Mouse (Mus musculus): Measurements from ENCODE around the gene Ccdc134. TPM values are rescaled to one million over a fixed set of nuclear protein-coding genes. Genes with fewer than 3 reads are reported as not detected.

Ccdc134 gene
- polyA plus RNA-seq, 1 experiment, result 82.1 TPM

DNA sequence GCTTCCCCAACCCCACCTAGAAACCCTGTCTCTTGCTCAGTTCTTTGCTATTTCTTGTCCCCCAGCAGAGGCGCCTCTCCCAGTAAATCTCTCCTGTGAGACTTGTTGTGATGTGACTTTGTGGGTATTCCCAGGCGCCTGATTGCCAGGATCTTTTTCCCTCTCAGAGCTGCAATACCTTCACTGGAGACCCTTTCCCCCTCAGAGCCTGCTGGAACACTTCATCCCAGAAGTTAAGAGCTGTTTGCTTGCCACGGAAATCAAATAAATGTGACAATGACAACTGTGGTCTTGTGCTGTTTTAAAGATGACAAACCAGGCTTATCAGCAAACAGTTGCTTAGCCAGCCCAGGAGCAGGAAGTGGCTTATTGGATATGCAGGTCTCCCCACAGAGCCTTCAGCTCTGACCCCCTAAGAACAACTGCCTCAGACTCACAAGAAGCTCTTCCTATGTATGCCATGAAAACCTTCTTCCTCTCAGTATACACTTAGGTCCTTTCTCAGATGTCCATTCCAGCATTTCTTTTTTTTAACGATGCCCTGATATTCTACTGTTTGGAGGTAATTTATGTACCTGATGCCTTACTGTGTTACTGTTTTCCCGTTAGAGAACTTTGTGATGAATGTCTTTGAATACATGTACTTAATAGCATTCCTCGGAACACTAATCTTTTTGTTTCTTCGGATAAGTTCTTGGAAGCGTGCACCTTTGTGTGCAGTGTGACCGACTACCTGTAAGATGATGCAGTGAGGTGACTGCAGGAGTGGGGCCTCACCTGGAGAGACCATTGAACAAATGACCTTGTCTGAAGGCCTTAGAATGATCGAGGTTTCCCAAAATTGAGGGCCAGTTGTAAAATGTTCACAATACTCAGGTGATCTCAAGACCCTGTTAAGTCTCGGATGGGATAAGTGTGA, 18.4 kb downstream of the Ccdc134 start:
- peaks cover 28% of the 10 kb centered on the region for H3K36me3 ChIP-seq (ENCODE audit: control insufficient read depth, insufficient read depth)
- peak in 1 of 3 experiments; percentile 34 for TF ChIP-seq MYOD1 (IDR thresholded peaks at IDR 0.05; ENCODE audit: control insufficient read depth in 1 of 3, insufficient read length in 2 of 3, low read depth in 2 of 3)
- TF ChIP-seq TCF12 (IDR thresholded peaks at IDR 0.05; ENCODE audit: insufficient read depth, poor library complexity, severe bottlenecking), result no peak
- peak in 2 of 3 experiments; percentile 3 to 47 for TF ChIP-seq MYOG (IDR thresholded peaks at IDR 0.05; ENCODE audit: control insufficient read depth in 1 of 3, insufficient read depth in 1 of 3, insufficient read length in 2 of 3, low read depth in 2 of 3)
- no peaks in the 10 kb centered on the region for H3K27me3 ChIP-seq (ENCODE audit: control insufficient read depth, insufficient read depth, insufficient read length)
- peak overlapping the region; percentile 67 for H3K4me3 ChIP-seq
- peak overlapping the region; percentile 89 for H3K4me2 ChIP-seq (ENCODE audit: low read depth)
- peaks cover 34% of the 10 kb centered on the region for H3K79me2 ChIP-seq (ENCODE audit: control insufficient read depth, insufficient read depth)
- H3ac ChIP-seq (ENCODE audit: control insufficient read depth, insufficient read length), result no peak overlapping the region

DNA sequence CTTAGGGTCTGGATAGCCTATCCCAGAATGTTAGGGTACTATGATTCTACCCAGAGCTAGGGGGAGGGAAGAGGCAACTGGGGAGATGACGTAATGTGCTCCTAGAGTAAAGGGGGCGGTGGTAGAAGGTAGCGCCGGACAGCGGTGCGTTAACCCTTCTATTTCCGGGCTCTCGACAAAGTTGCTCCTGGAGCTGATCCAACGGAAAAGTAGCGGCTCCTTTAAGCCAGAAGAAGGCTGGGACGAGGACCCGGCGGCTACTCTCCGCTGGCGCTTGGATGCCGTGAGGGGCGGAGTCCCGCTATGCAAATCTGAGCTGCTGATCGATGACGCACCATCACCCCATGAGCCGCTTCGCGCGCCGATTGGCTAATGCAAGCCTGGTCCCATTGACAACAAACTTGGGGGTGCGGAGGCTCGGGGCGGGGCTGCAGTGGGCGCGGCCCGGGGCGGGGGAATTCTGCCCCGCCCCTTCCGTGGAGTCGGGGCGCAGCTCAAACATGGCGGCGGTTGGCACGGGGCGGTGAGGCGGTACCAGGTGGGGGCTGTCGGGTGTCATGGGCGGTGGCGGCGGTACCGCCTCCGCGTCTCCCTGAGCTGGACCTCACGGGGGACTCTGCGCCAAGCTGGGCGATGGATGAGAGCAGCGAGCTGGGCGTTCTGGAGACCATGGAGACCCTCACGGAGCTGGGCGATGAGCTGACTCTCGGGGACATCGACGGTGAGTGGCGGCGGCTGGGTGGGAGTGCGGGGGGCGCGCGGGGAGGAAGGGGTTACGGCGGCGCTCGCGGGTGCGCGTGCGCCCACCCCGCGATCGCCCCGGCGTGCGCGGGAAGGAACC, 19.3 kb downstream of the Ccdc134 start, which contains the start of gene Srebf2:
Gene Srebf2 (plus strand): TSS at position 412 of the 841 bp plus-strand sequence.
- Histone ChIP-seq H3K4me3 (peak within 1 kb of the TSS; percentile 67), H3K36me3 (ENCODE audit: control insufficient read depth, insufficient read depth) (peaks cover 19% of the 10 kb centered on the region), H3K4me2 (ENCODE audit: low read depth) (peak within 1 kb of the TSS; percentile 89), H3ac (ENCODE audit: control insufficient read depth, insufficient read length) (peak within 1 kb of the TSS; percentile 48), H3K79me2 (ENCODE audit: control insufficient read depth, insufficient read depth) (peaks cover 42% of the 10 kb centered on the region), H3K27me3 (ENCODE audit: control insufficient read depth, insufficient read depth, insufficient read length) (no peaks in the 10 kb centered on the region)
- peak; percentile 96 for TF ChIP-seq POLR2AphosphoS2 (IDR thresholded peaks at IDR 0.05; ENCODE audit: insufficient read length, low read depth)
- peak; percentile 53 for TF ChIP-seq TCF3 (IDR thresholded peaks at IDR 0.05; ENCODE audit: insufficient read length, low read depth)
- no peak for TF ChIP-seq TCF12 (IDR thresholded peaks at IDR 0.05; ENCODE audit: insufficient read depth, poor library complexity, severe bottlenecking)
- TF ChIP-seq USF1 (IDR thresholded peaks at IDR 0.05; ENCODE audit: low read depth), result no peak
- TF ChIP-seq MYOD1 (IDR thresholded peaks at IDR 0.05; ENCODE audit: control insufficient read depth in 1 of 3, insufficient read length in 2 of 3, low read depth in 2 of 3), result peak in 2 of 3 experiments; percentile 47 to 88
- TF ChIP-seq E2F4 (IDR thresholded peaks at IDR 0.05; ENCODE audit: insufficient read depth), result no peak
- TF ChIP-seq MAX (IDR thresholded peaks at IDR 0.05; ENCODE audit: low read depth), result no peak
- TF ChIP-seq POLR2A (IDR thresholded peaks at IDR 0.05; ENCODE audit: insufficient read length, low read depth), result peak; percentile 95
- peak; percentile 77 for TF ChIP-seq SRF (IDR thresholded peaks at IDR 0.05; ENCODE audit: control insufficient read depth, insufficient read length, low read depth)
- TF ChIP-seq CEBPB (IDR thresholded peaks at IDR 0.05; ENCODE audit: insufficient read depth, poor library complexity, severe bottlenecking), result no peak
- TF ChIP-seq REST (IDR thresholded peaks at IDR 0.05; ENCODE audit: insufficient read depth, insufficient read length), result peak; percentile 72
- peak in 1 of 3 experiments; percentile 66 for TF ChIP-seq MYOG (IDR thresholded peaks at IDR 0.05; ENCODE audit: control insufficient read depth in 1 of 3, insufficient read depth in 1 of 3, insufficient read length in 2 of 3, low read depth in 2 of 3)

DNA sequence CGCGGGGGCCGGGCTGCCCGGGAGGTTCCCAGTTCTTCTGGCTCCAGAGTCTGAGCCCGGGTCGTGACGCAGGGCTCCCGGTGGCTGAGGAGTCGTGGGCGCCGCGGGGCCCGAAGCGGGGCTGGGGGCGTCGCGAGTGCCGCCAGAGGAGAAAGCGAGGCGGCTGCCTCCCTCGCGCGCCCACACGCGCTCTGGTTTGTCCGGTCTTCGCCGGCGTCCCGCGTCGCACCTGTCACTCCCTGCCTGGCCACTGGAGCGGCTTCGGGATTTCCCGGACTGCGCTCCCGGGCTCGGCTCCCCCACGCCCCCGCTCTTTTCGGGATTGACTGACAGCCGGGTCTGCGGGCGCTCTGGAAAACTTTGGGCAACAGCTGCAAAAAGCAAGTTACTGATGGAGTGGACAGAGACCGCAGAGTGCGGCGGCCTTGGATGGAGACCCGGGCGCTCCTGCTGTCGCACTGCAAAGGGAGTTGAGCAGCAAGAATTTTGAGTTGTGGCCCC, 19.9 kb downstream of the Ccdc134 start:
- peak overlapping the region; percentile 67 for H3K4me3 ChIP-seq
- H3K4me2 ChIP-seq (ENCODE audit: low read depth), result peak overlapping the region; percentile 88
- H3ac ChIP-seq (ENCODE audit: control insufficient read depth, insufficient read length), result peak overlapping the region; percentile 48
- TF ChIP-seq TCF12 (IDR thresholded peaks at IDR 0.05; ENCODE audit: insufficient read depth, poor library complexity, severe bottlenecking), result peak; percentile 94
- TF ChIP-seq MYOD1 (IDR thresholded peaks at IDR 0.05; ENCODE audit: control insufficient read depth in 1 of 3, insufficient read length in 2 of 3, low read depth in 2 of 3), result peak; percentile 81 to 97 (median 95)
- TF ChIP-seq REST (IDR thresholded peaks at IDR 0.05; ENCODE audit: insufficient read depth, insufficient read length), result no peak
- TF ChIP-seq SRF (IDR thresholded peaks at IDR 0.05; ENCODE audit: control insufficient read depth, insufficient read length, low read depth), result no peak
- no peak for TF ChIP-seq USF1 (IDR thresholded peaks at IDR 0.05; ENCODE audit: low read depth)
- TF ChIP-seq POLR2A (IDR thresholded peaks at IDR 0.05; ENCODE audit: insufficient read length, low read depth), result peak; percentile 76
- no peak for TF ChIP-seq MAX (IDR thresholded peaks at IDR 0.05; ENCODE audit: low read depth)
- peak; percentile 82 to 96 (median 96) for TF ChIP-seq MYOG (IDR thresholded peaks at IDR 0.05; ENCODE audit: control insufficient read depth in 1 of 3, insufficient read depth in 1 of 3, insufficient read length in 2 of 3, low read depth in 2 of 3)
- no peak for TF ChIP-seq CEBPB (IDR thresholded peaks at IDR 0.05; ENCODE audit: insufficient read depth, poor library complexity, severe bottlenecking)
- TF ChIP-seq POLR2AphosphoS2 (IDR thresholded peaks at IDR 0.05; ENCODE audit: insufficient read length, low read depth), result peak; percentile 75
- peak; percentile 23 for TF ChIP-seq E2F4 (IDR thresholded peaks at IDR 0.05; ENCODE audit: insufficient read depth)
- TF ChIP-seq TCF3 (IDR thresholded peaks at IDR 0.05; ENCODE audit: insufficient read length, low read depth), result peak; percentile 80
- peaks cover 14% of the 10 kb centered on the region for H3K36me3 ChIP-seq (ENCODE audit: control insufficient read depth, insufficient read depth)
- H3K79me2 ChIP-seq (ENCODE audit: control insufficient read depth, insufficient read depth), result peaks cover 49% of the 10 kb centered on the region
- H3K27me3 ChIP-seq (ENCODE audit: control insufficient read depth, insufficient read depth, insufficient read length), result no peaks in the 10 kb centered on the region

DNA sequence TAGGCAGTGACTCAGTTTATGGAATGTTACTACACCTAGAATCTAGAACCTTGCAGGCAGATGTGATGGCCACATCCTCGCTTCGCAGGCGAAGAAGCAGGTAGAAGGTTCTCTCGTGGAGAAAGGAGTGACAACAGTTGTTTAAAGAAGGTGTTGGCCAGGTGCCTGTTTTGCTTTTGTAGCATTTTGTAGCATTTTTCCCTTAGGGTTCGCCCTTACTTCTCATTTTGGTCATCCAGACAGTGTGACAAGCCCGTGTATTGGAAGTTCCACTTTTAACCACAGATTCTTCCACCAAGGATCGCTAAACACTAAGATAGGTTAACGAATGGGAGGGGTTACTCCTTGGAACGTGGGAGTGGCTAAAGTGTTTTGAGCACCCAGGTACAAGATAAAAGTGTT, 20.8 kb downstream of the Ccdc134 start:
- H3K4me2 ChIP-seq (ENCODE audit: low read depth), result peak overlapping the region; percentile 88
- H3K27me3 ChIP-seq (ENCODE audit: control insufficient read depth, insufficient read depth, insufficient read length), result no peaks in the 10 kb centered on the region
- H3K4me3 ChIP-seq, result peak overlapping the region; percentile 67
- H3K36me3 ChIP-seq (ENCODE audit: control insufficient read depth, insufficient read depth), result peaks cover 19% of the 10 kb centered on the region
- H3ac ChIP-seq (ENCODE audit: control insufficient read depth, insufficient read length), result peak overlapping the region; percentile 48
- TF ChIP-seq USF1 (IDR thresholded peaks at IDR 0.05; ENCODE audit: low read depth), result no peak
- TF ChIP-seq MYOG (IDR thresholded peaks at IDR 0.05; ENCODE audit: control insufficient read depth in 1 of 3, insufficient read depth in 1 of 3, insufficient read length in 2 of 3, low read depth in 2 of 3), result no peak
- no peak for TF ChIP-seq E2F4 (IDR thresholded peaks at IDR 0.05; ENCODE audit: insufficient read depth)
- TF ChIP-seq MAX (IDR thresholded peaks at IDR 0.05; ENCODE audit: low read depth), result no peak
- no peak for TF ChIP-seq CEBPB (IDR thresholded peaks at IDR 0.05; ENCODE audit: insufficient read depth, poor library complexity, severe bottlenecking)
- no peak for TF ChIP-seq TCF12 (IDR thresholded peaks at IDR 0.05; ENCODE audit: insufficient read depth, poor library complexity, severe bottlenecking)
- no peak for TF ChIP-seq SRF (IDR thresholded peaks at IDR 0.05; ENCODE audit: control insufficient read depth, insufficient read length, low read depth)
- no peak for TF ChIP-seq POLR2AphosphoS2 (IDR thresholded peaks at IDR 0.05; ENCODE audit: insufficient read length, low read depth)
- no peak for TF ChIP-seq MYOD1 (IDR thresholded peaks at IDR 0.05; ENCODE audit: control insufficient read depth in 1 of 3, insufficient read length in 2 of 3, low read depth in 2 of 3)
- no peak for TF ChIP-seq TCF3 (IDR thresholded peaks at IDR 0.05; ENCODE audit: insufficient read length, low read depth)
- TF ChIP-seq POLR2A (IDR thresholded peaks at IDR 0.05; ENCODE audit: insufficient read length, low read depth), result no peak
- peaks cover 58% of the 10 kb centered on the region for H3K79me2 ChIP-seq (ENCODE audit: control insufficient read depth, insufficient read depth)

All from myocyte (in vitro differentiated cells).